Mouse (Mus musculus) MEL (cell line): ENCODE measurements at regions not wholly inside any gene's neighbourhood (a gene's known extent, or its start where the extent isn't known, plus 50 kb on each side); places are given as distances from the start of the nearest gene placed in this dataset.

ENCODE experiments used
- CTCF ChIP-seq, 3 experiments: IDR thresholded peaks in 2 of 3; conservative IDR thresholded peaks in 1 of 3; 2 replicates each; pipeline ENCODE4 v1.5.1; 2011 to 2012; ENCODE audit warnings: low read length in 3 of 3, low read depth in 2 of 3, mild to moderate bottlenecking in 2 of 3, improper control_type of control experiment in 1 of 3, inconsistent platforms in 1 of 3, mixed read lengths in 1 of 3, moderate library complexity in 1 of 3; ENCODE audit not compliant: control insufficient read depth in 1 of 3, insufficient read depth in 1 of 3, poor library complexity in 1 of 3, severe bottlenecking in 1 of 3
- E2F4 ChIP-seq: IDR thresholded peaks from 2 replicates; pipeline ENCODE4 v1.6.1; 2011; ENCODE audit warnings: low read depth, low read length, improper control_type of control experiment, borderline replicate concordance
- EP300 ChIP-seq, 2 experiments: IDR thresholded peaks; 2 replicates each; pipeline ENCODE4 v1.6.1; 2011; ENCODE audit warnings: improper control_type of control experiment in 2 of 2, low read length in 2 of 2, low read depth in 1 of 2, mild to moderate bottlenecking in 1 of 2
- GATA1 ChIP-seq: IDR thresholded peaks from 2 replicates; pipeline ENCODE4 v1.6.1; 2011; ENCODE audit warnings: low read depth, low read length, improper control_type of control experiment
- MAFK ChIP-seq: IDR thresholded peaks from 2 replicates; pipeline ENCODE4 v1.6.1; 2011; ENCODE audit warnings: low read depth, mild to moderate bottlenecking, low read length, improper control_type of control experiment, borderline replicate concordance
- POLR2A ChIP-seq, 2 experiments: IDR thresholded peaks; 2 replicates each; pipeline ENCODE4 v1.6.1; 2011 to 2012; ENCODE audit warnings: low read length in 2 of 2, mild to moderate bottlenecking in 2 of 2, control low read depth in 1 of 2, improper control_type of control experiment in 1 of 2, low read depth in 1 of 2, moderate library complexity in 1 of 2; ENCODE audit not compliant: control insufficient read depth in 1 of 2, insufficient read depth in 1 of 2, poor library complexity in 1 of 2
- RCOR1 ChIP-seq: IDR thresholded peaks from 2 replicates; pipeline ENCODE4 v1.6.1; 2012; ENCODE audit warnings: low read depth, mild to moderate bottlenecking, inconsistent platforms, low read length, improper control_type of control experiment
- TAL1 ChIP-seq: IDR thresholded peaks from 2 replicates; pipeline ENCODE4 v1.6.1; 2012; ENCODE audit warnings: mild to moderate bottlenecking, inconsistent platforms, low read length, moderate library complexity, mixed read lengths

- no peak for TF ChIP-seq CTCF (IDR thresholded peaks at IDR 0.05 in 2 of 3, conservative IDR thresholded peaks at IDR 0.05 in 1 of 3; ENCODE audit: control insufficient read depth in 1 of 3, insufficient read depth in 1 of 3, low read depth in 2 of 3, low read length in 3 of 3, poor library complexity in 1 of 3, severe bottlenecking in 1 of 3)
- TF ChIP-seq RCOR1, result no peak
- TF ChIP-seq MAFK, result no peak
- no peak for TF ChIP-seq E2F4
- TF ChIP-seq POLR2A (IDR thresholded peaks at IDR 0.05; ENCODE audit: control insufficient read depth in 1 of 2, insufficient read depth in 1 of 2, low read depth in 1 of 2, low read length in 2 of 2, poor library complexity in 1 of 2), result no peak
- no peak for TF ChIP-seq GATA1
- no peak for TF ChIP-seq EP300 (IDR thresholded peaks at IDR 0.05; ENCODE audit: low read depth in 1 of 2, low read length in 2 of 2)
- TF ChIP-seq TAL1, result no peak
Measured at GRCm38 (mm10) chr3:39609937-39610336, 723.2 kb downstream of the Fat4 start.
